Mouse (Mus musculus): ENCODE results near the gene Ctf1. TPM values are rescaled to one million over a fixed set of nuclear protein-coding genes. Genes with fewer than 3 reads are reported as not detected.

Gene Ctf1
- polyA plus RNA-seq, 1 experiment, result not detected

GRCm38 (mm10) chr7:127711031-127711430, 1.5 kb upstream of the Ctf1 start:
- H3K27ac ChIP-seq (ENCODE audit: control insufficient read depth, insufficient read depth, low read depth, low read length, poor library complexity), result no peak overlapping the region
- 78% methylated on average over 3 of the region's 3 CpGs for WGBS
- peaks cover 2% of the 10 kb centered on the region; the same call in 1 of the 2 replicates for H3K4me1 ChIP-seq (ENCODE audit: control insufficient read depth, insufficient read depth, low read length)
- no peak for TF ChIP-seq CTCF (IDR thresholded peaks at IDR 0.05; ENCODE audit: control insufficient read depth, insufficient read depth, low read length)
- no peak for TF ChIP-seq POLR2A (IDR thresholded peaks at IDR 0.05; ENCODE audit: borderline replicate concordance, control insufficient read depth, low read depth, low read length)
- no peak overlapping the region for H3K4me3 ChIP-seq (replicated peaks; ENCODE audit: control insufficient read depth, low read depth, low read length)

GRCm38 (mm10) chr7:127711456-127711855, 1.1 kb upstream of the Ctf1 start:
- Histone ChIP-seq H3K27ac (ENCODE audit: control insufficient read depth, insufficient read depth, low read depth, low read length, poor library complexity) (no peak overlapping the region), H3K4me1 (ENCODE audit: control insufficient read depth, insufficient read depth, low read length) (peaks cover 2% of the 10 kb centered on the region; the same call in 1 of the 2 replicates), H3K4me3 (replicated peaks; ENCODE audit: control insufficient read depth, low read depth, low read length) (no peak overlapping the region)
- no peak for TF ChIP-seq POLR2A (IDR thresholded peaks at IDR 0.05; ENCODE audit: borderline replicate concordance, control insufficient read depth, low read depth, low read length)
- 17% methylated on average over 3 of the region's 3 CpGs for WGBS

DNA sequence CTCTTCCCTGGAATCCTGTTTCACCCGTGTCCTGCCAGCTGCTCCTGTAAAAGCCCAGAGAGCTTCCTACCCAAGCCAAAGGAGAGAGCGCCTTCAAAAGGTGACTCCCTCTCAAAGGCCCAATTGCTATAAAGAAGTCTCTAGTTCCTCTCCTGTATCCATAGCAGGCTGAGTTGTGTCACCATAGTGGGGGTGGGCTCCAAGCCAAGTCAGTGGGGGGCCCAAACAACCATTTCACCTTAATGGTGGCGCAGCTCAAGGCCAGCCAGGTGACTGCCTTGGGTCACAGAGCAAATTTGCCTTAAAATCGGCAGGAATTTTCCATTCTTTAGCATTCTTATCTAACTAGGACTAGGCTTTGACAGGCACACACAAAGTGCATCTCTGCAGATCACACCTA, 2.3 kb downstream of the Ctf1 start:
- Histone ChIP-seq H3K27ac (ENCODE audit: control insufficient read depth, insufficient read depth, low read depth, low read length, poor library complexity) (no peak overlapping the region), H3K4me1 (ENCODE audit: control insufficient read depth, insufficient read depth, low read length) (no peaks in the 10 kb centered on the region; the same call in 1 of the 2 replicates), H3K4me3 (replicated peaks; ENCODE audit: control insufficient read depth, low read depth, low read length) (no peak overlapping the region)
- TF ChIP-seq CTCF (IDR thresholded peaks at IDR 0.05; ENCODE audit: control insufficient read depth, insufficient read depth, low read length) (no peak), POLR2A (IDR thresholded peaks at IDR 0.05; ENCODE audit: borderline replicate concordance, control insufficient read depth, low read depth, low read length) (no peak)
- 83% methylated on average over 4 of the region's 4 CpGs for WGBS

DNA sequence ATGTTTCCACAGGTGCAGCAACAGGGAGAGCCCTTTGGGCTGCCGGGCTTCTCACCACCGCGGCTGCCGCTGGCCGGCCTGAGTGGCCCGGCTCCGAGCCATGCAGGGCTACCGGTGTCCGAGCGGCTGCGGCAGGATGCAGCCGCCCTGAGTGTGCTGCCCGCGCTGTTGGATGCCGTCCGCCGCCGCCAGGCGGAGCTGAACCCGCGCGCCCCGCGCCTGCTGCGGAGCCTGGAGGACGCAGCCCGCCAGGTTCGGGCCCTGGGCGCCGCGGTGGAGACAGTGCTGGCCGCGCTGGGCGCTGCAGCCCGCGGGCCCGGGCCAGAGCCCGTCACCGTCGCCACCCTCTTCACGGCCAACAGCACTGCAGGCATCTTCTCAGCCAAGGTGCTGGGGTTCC, 4.5 kb downstream of the Ctf1 start:
- Histone ChIP-seq H3K4me1 (ENCODE audit: control insufficient read depth, insufficient read depth, low read length) (no peaks in the 10 kb centered on the region; the same call in 1 of the 2 replicates), H3K27ac (ENCODE audit: control insufficient read depth, insufficient read depth, low read depth, low read length, poor library complexity) (no peak overlapping the region; the same call in 1 of the 2 replicates), H3K4me3 (replicated peaks; ENCODE audit: control insufficient read depth, low read depth, low read length) (peak overlapping the region; percentile 16)
- TF ChIP-seq POLR2A (IDR thresholded peaks at IDR 0.05; ENCODE audit: borderline replicate concordance, control insufficient read depth, low read depth, low read length) (no peak), CTCF (IDR thresholded peaks at IDR 0.05; ENCODE audit: control insufficient read depth, insufficient read depth, low read length) (peak; percentile 49; the same call in 1 of the 2 replicates)
- 2% methylated on average over 41 of the region's 41 CpGs for WGBS

- Histone ChIP-seq H3K4me1 (ENCODE audit: control insufficient read depth, insufficient read depth, low read length) (no peaks in the 10 kb centered on the region; the same call in 1 of the 2 replicates), H3K27ac (ENCODE audit: control insufficient read depth, insufficient read depth, low read depth, low read length, poor library complexity) (no peak overlapping the region), H3K4me3 (replicated peaks; ENCODE audit: control insufficient read depth, low read depth, low read length) (no peak overlapping the region)
- 59% methylated on average over 6 of the region's 6 CpGs for WGBS
- TF ChIP-seq CTCF (IDR thresholded peaks at IDR 0.05; ENCODE audit: control insufficient read depth, insufficient read depth, low read length) (no peak), POLR2A (IDR thresholded peaks at IDR 0.05; ENCODE audit: borderline replicate concordance, control insufficient read depth, low read depth, low read length) (no peak)
These were observed 5.8 kb downstream of the Ctf1 start for GRCm38 (mm10) chr7:127718339-127718738.

- 78% methylated on average over 6 of the region's 6 CpGs for WGBS
- Histone ChIP-seq H3K4me3 (replicated peaks; ENCODE audit: control insufficient read depth, low read depth, low read length) (no peak overlapping the region), H3K27ac (ENCODE audit: control insufficient read depth, insufficient read depth, low read depth, low read length, poor library complexity) (no peak overlapping the region), H3K4me1 (ENCODE audit: control insufficient read depth, insufficient read depth, low read length) (no peaks in the 10 kb centered on the region; the same call in 1 of the 2 replicates)
- TF ChIP-seq POLR2A (IDR thresholded peaks at IDR 0.05; ENCODE audit: borderline replicate concordance, control insufficient read depth, low read depth, low read length) (no peak), CTCF (IDR thresholded peaks at IDR 0.05; ENCODE audit: control insufficient read depth, insufficient read depth, low read length) (no peak)
These were observed 6.7 kb downstream of the Ctf1 start for GRCm38 (mm10) chr7:127719258-127719657.

GRCm38 (mm10) chr7:127725490-127725889, 13.0 kb downstream of the Ctf1 start:
- H3K4me1 ChIP-seq (ENCODE audit: control insufficient read depth, insufficient read depth, low read length), result no peaks in the 10 kb centered on the region
- H3K4me3 ChIP-seq (replicated peaks; ENCODE audit: control insufficient read depth, low read depth, low read length), result no peak overlapping the region
- TF ChIP-seq POLR2A (IDR thresholded peaks at IDR 0.05; ENCODE audit: borderline replicate concordance, control insufficient read depth, low read depth, low read length) (no peak), CTCF (IDR thresholded peaks at IDR 0.05; ENCODE audit: control insufficient read depth, insufficient read depth, low read length) (no peak)
- H3K27ac ChIP-seq (ENCODE audit: control insufficient read depth, insufficient read depth, low read depth, low read length, poor library complexity), result no peak overlapping the region
- 86% methylated on average over 2 of the region's 2 CpGs for WGBS

DNA sequence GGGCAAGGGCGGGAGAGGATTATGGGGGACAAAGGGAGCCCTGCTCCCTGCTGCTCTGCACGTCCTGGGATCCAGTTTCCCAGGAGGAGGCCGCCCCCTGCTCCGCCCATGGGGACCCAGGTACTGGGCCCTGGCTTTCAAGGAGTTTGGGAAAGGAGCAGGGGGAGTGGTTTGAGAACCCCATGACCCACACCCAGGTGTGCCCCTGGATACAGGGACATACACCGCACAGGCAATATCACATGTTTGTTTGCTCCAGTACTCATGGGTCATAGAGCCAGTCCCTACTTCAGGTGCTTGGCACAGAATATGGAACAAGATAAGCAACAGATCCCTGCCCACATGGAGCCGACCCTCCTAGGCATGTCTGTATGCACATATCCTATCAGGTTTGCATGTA, 13.4 kb downstream of the Ctf1 start:
- H3K27ac ChIP-seq (ENCODE audit: control insufficient read depth, insufficient read depth, low read depth, low read length, poor library complexity), result no peak overlapping the region
- H3K4me3 ChIP-seq (replicated peaks; ENCODE audit: control insufficient read depth, low read depth, low read length), result no peak overlapping the region
- no peaks in the 10 kb centered on the region for H3K4me1 ChIP-seq (ENCODE audit: control insufficient read depth, insufficient read depth, low read length)
- no peak for TF ChIP-seq POLR2A (IDR thresholded peaks at IDR 0.05; ENCODE audit: borderline replicate concordance, control insufficient read depth, low read depth, low read length)
- TF ChIP-seq CTCF (IDR thresholded peaks at IDR 0.05; ENCODE audit: control insufficient read depth, insufficient read depth, low read length), result no peak
- 79% methylated on average over 6 of the region's 6 CpGs for WGBS

DNA sequence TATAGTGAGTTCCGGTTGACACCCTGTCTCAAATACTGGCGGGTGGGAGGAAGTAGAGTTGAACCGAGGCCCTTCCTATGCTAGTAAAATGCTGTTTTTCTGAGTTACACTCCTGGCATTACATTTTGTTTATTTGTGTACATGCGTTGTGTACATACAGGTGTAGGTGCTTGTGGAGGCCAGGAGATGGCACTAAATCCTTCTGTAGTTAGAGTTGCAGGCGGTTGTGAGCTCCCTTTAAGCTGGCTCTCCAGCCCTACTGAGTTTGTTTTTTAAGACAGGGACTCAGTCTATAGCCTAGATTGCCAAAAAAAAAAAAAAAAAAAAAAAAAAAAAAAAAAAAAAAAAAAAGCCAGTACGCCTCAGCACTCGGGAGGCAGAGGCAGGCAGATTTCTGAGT, 15.4 kb downstream of the Ctf1 start:
- TF ChIP-seq CTCF (IDR thresholded peaks at IDR 0.05; ENCODE audit: control insufficient read depth, insufficient read depth, low read length) (no peak), POLR2A (IDR thresholded peaks at IDR 0.05; ENCODE audit: borderline replicate concordance, control insufficient read depth, low read depth, low read length) (no peak)
- WGBS, result 69% methylated on average over 7 of the region's 7 CpGs
- H3K4me1 ChIP-seq (ENCODE audit: control insufficient read depth, insufficient read depth, low read length), result no peaks in the 10 kb centered on the region
- no peak overlapping the region for H3K4me3 ChIP-seq (replicated peaks; ENCODE audit: control insufficient read depth, low read depth, low read length)
- no peak overlapping the region for H3K27ac ChIP-seq (ENCODE audit: control insufficient read depth, insufficient read depth, low read depth, low read length, poor library complexity)

All from bone marrow, adult 2 months (tissue).